Mouse (Mus musculus): ENCODE data around the gene Gm20906. TPM values are rescaled to one million over a fixed set of nuclear protein-coding genes. Genes with fewer than 3 reads are reported as not detected.
"Not testable (repeated sequence)": the region's sequence is repeated elsewhere in the genome, so short reads cannot be mapped to it uniquely, and the experiment has no call there.

Gene Gm20906
- total RNA-seq (2021): not detected
- long read RNA-seq, experiment 1: 0 reads
- long read RNA-seq, experiment 2: 0 reads

GRCm38 (mm10) chrY:87550666-87551065 lies at the start of gene Gm20906:
Gene Gm20906 (plus strand): TSS chrY:87550966.
- DNase-seq (ENCODE audit: low spot score in 2 of 2): not testable (repeated sequence)

Data from layer of hippocampus, postnatal 14 days (tissue).